ENCODE assay signal across 14 mouse cellular contexts in the genomic region with DNA sequence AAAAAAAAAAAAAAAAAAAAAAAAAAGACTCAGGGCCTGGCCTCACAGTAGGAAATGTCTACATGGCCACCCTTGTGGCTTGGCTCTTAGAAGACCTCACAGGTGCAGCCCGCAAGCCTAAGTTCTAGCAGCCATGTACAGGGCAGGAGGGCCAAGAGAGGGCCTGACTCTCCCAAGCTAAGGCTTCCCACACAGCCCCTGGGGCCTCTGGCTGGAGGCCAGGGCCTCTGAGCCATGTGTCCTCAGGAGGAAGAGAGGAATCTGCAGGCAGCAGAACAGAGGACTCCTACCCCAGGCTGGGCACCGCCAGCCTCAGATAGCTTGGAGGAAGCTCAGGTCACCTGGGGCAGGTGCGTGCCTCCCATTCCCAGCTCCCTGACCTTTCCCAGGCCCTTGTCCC. TPM values are rescaled to one million over a fixed set of nuclear protein-coding genes. Genes with fewer than 3 reads are reported as not detected.
DNase-seq lines count a peak whose midpoint lies in the region; ATAC-seq and TF ChIP-seq lines count a peak whose summit lies in the region.
"Had no signal": no experiment of that assay in that cellular context is flagged by ENCODE, and none has a peak within 500 bp of the region (broad histone marks: within the 10 kb centered on the region; RNA-seq: fewer than 3 reads in every experiment).

No protein-coding gene starts in this region.

- H3K27me3 ChIP-seq in heart, adult 2 months (ENCODE audit: control insufficient read depth, insufficient read depth, low read length) = no peaks in the 10 kb centered on the region
- H3K27me3 ChIP-seq in midbrain, postnatal 0 days (ENCODE audit: insufficient read depth, low read length) = no peaks in the 10 kb centered on the region
- no peaks in the 10 kb centered on the region for H3K27me3 ChIP-seq in midbrain, embryonic 11.5 days (ENCODE audit: control insufficient read depth, insufficient read depth, low read length)
- H3K27me3 ChIP-seq: embryonic facial prominence, embryonic 12.5 days; intestine, embryonic 15.5 days; neural tube, embryonic 13.5 days had no signal

- no peak overlapping the region for H3K4me2 ChIP-seq in midbrain, postnatal 0 days (ENCODE audit: low read depth, low read length, poor library complexity, severe bottlenecking)
- no peak overlapping the region for H3K4me2 ChIP-seq in midbrain, embryonic 11.5 days
- H3K4me2 ChIP-seq: embryonic facial prominence, embryonic 12.5 days; intestine, embryonic 15.5 days; neural tube, embryonic 13.5 days had no signal

- TF ChIP-seq POLR2A in heart, adult 2 months (IDR thresholded peaks at IDR 0.05; ENCODE audit: insufficient read depth, low read depth, low read length) = no peak

- no peaks in the 10 kb centered on the region for H3K79me2 ChIP-seq in heart, adult 2 months (replicated peaks; ENCODE audit: control insufficient read depth, insufficient read depth, low read length)

- H3K27ac ChIP-seq in heart, adult 2 months = no peak overlapping the region
- no peak overlapping the region for H3K27ac ChIP-seq in midbrain, postnatal 0 days (ENCODE audit: low read depth, low read length)
- no peak overlapping the region for H3K27ac ChIP-seq in midbrain, embryonic 11.5 days (ENCODE audit: low read depth, low read length)
- H3K27ac ChIP-seq: embryonic facial prominence, embryonic 12.5 days; intestine, embryonic 15.5 days; liver, embryonic 14.5 days; neural tube, embryonic 13.5 days had no signal

- DNase-seq in cerebellum, postnatal 10 days = peak; percentile 53 to 58
- DNase-seq in heart, postnatal 4 days = peak; percentile 54
- no peak for DNase-seq in heart, adult 2 months
- peak; percentile 34 for DNase-seq in midbrain, postnatal 0 days (ENCODE audit: low spot score)
- DNase-seq in midbrain, embryonic 11.5 days (ENCODE audit: low spot score, missing footprints) = no peak
- DNase-seq: kidney, postnatal 25 days; thymus, postnatal 25 days had no signal

- no peak for ATAC-seq in cerebellum, adult (ENCODE audit: insufficient number of reproducible peaks, low FRiP score, low TSS enrichment)
- no peak for ATAC-seq in midbrain, postnatal 0 days (ENCODE audit: low FRiP score)
- ATAC-seq in midbrain, embryonic 11.5 days (ENCODE audit: low FRiP score) = no peak
- no peak for ATAC-seq in inflammation-experienced regulatory T-cells, adult 6 months

- 76% methylated on average over 3 of the region's 3 CpGs for WGBS in heart, adult 2 months
- whole genome bisulfite sequencing in midbrain, postnatal 0 days = 74% methylated on average over 3 of the region's 3 CpGs
- WGBS in midbrain, embryonic 11.5 days = 87% methylated on average over 3 of the region's 3 CpGs

- H3K36me3 ChIP-seq in heart, adult 2 months (ENCODE audit: control insufficient read depth, insufficient read depth, low read length) = no peaks in the 10 kb centered on the region
- no peaks in the 10 kb centered on the region for H3K36me3 ChIP-seq in midbrain, postnatal 0 days (ENCODE audit: insufficient read depth, low read length)
- H3K36me3 ChIP-seq in midbrain, embryonic 11.5 days (ENCODE audit: control insufficient read depth, insufficient read depth, low read length) = no peaks in the 10 kb centered on the region
- H3K36me3 ChIP-seq: embryonic facial prominence, embryonic 12.5 days; G1E; intestine, embryonic 15.5 days; neural tube, embryonic 13.5 days had no signal

- H3K9me3 ChIP-seq in midbrain, postnatal 0 days (ENCODE audit: low read length) = no peaks in the 10 kb centered on the region
- H3K9me3 ChIP-seq in midbrain, embryonic 11.5 days (ENCODE audit: control insufficient read depth, low read length) = no peaks in the 10 kb centered on the region
- H3K9me3 ChIP-seq: embryonic facial prominence, embryonic 12.5 days; intestine, embryonic 15.5 days; neural tube, embryonic 13.5 days had no signal

- TF ChIP-seq CTCF in heart, adult 2 months (IDR thresholded peaks at IDR 0.05) = no peak
- no peak for TF ChIP-seq CTCF in midbrain, postnatal 0 days (IDR thresholded peaks at IDR 0.05)

- H3K4me3 ChIP-seq in heart, adult 2 months = no peak overlapping the region
- no peak overlapping the region for H3K4me3 ChIP-seq in midbrain, postnatal 0 days (ENCODE audit: low read depth, low read length)
- H3K4me3 ChIP-seq in midbrain, embryonic 11.5 days (ENCODE audit: low read depth, low read length) = no peak overlapping the region
- H3K4me3 ChIP-seq: embryonic facial prominence, embryonic 12.5 days; intestine, embryonic 15.5 days; neural tube, embryonic 13.5 days had no signal

- peaks cover 7% of the 10 kb centered on the region for H3K4me1 ChIP-seq in heart, adult 2 months (ENCODE audit: control insufficient read depth, insufficient read depth, low read length)
- no peaks in the 10 kb centered on the region for H3K4me1 ChIP-seq in midbrain, postnatal 0 days (ENCODE audit: insufficient read depth, low read length)
- peaks cover 8% of the 10 kb centered on the region; the same call in 1 of the 2 replicates for H3K4me1 ChIP-seq in midbrain, embryonic 11.5 days (ENCODE audit: control insufficient read depth, insufficient read depth, low read length)

- intact Hi-C loops in heart, adult 2 months (cut with DNase I) = no loop called here

- no peak for TF ChIP-seq EP300 in heart, adult 2 months (IDR thresholded peaks at IDR 0.05; ENCODE audit: insufficient read depth, low read depth, low read length)

- no peak overlapping the region for H3K9ac ChIP-seq in heart, adult 2 months (ENCODE audit: low read depth, low read length)
- no peak overlapping the region for H3K9ac ChIP-seq in midbrain, postnatal 0 days (replicated peaks; ENCODE audit: low read length, poor library complexity, severe bottlenecking)
- H3K9ac ChIP-seq in midbrain, embryonic 11.5 days (ENCODE audit: low read length) = no peak overlapping the region
- H3K9ac ChIP-seq: embryonic facial prominence, embryonic 12.5 days; intestine, embryonic 15.5 days; liver, embryonic 14.5 days; neural tube, embryonic 13.5 days had no signal

RNA-seq across cellular contexts. Expression of gene Nfatc2, which starts 13.7 kb away (rescaled TPM):
- total RNA-seq in heart, postnatal 4 days (2021) = 10 to 100 TPM; 18.8 to 21.3 TPM
- total RNA-seq in heart, adult 2 months (2021) = 10 to 100 TPM; 11.2 to 18.3 TPM
- polyA plus RNA-seq in heart, adult 2 months (2012; rRNA removed) = 10.2 and 12.8 TPM in 2 replicates
- total RNA-seq in midbrain, postnatal 0 days (2014; rRNA removed) = 5.1 and 6.4 TPM in 2 replicates
- polyA plus RNA-seq in midbrain, postnatal 0 days (2015; fragmentation: Nextera tagmentation; extraction: Ambion mirVana) = 7.3 and 8.2 TPM in 2 replicates
- polyA plus RNA-seq in midbrain, embryonic 11.5 days (2014; fragmentation: Nextera tagmentation; extraction: Ambion mirVana) = 0.66 and 0.72 TPM in 2 replicates
- 10 to 100 TPM; 21.7 to 24.8 (median 23.1) TPM for polyA plus RNA-seq in inflammation-experienced regulatory T-cells, adult 6 months (2017; shearing (Covaris generic))
- polyA plus RNA-seq: G1E had no signal

Comparison
In these comparisons a context has a peak if more than half of its experiments do, and no peak if none do; other contexts are left out.
1. DNase-seq: peak in cerebellum, postnatal 10 days (2 of 2), heart, postnatal 4 days (single experiment) and midbrain, postnatal 0 days (single experiment); none in heart, adult 2 months (0 of 2) and midbrain, embryonic 11.5 days (single experiment).